Mouse (Mus musculus): ENCODE results near the gene Retsat. TPM values are rescaled to one million over a fixed set of nuclear protein-coding genes. Genes with fewer than 3 reads are reported as not detected.

Gene Retsat
- polyA plus RNA-seq, 1 experiment from 2014 or later, result 41.0 TPM

DNA sequence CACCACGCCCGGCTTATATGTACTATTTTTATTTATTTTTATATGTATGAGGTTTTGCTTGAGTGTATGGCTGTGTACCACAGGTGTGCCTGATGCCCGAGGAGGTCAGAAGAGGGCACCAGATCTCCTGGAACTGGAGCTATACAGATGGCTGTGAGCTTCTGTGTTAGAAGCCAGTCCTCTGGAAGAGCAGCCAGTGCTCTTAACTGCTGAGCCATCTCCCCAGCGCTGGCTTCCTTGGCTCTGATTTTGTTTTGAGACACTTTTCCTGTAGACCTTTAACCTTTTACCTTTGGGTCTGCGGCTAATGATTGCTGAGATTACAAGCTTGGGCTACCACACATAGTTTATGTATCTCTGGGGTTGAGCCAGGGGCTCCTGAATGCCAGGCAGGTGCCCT lies 30.8 kb upstream of the Retsat start:
- H3K9ac ChIP-seq (ENCODE audit: low read depth, low read length), result no peak overlapping the region
- no peak for ATAC-seq (replicated peaks; ENCODE audit: low FRiP score, low read depth)
- TF ChIP-seq CTCF (IDR thresholded peaks at IDR 0.05; ENCODE audit: low read depth), result no peak
- no peaks in the 10 kb centered on the region for H3K9me3 ChIP-seq (replicated peaks; ENCODE audit: low read length)
- no peak overlapping the region for H3K4me2 ChIP-seq (ENCODE audit: low read length)
- no peak for DNase-seq (ENCODE audit: low spot score)
- H3K27ac ChIP-seq, result no peak overlapping the region
- H3K4me3 ChIP-seq (replicated peaks; ENCODE audit: low read depth, low read length), result no peak overlapping the region
- H3K27me3 ChIP-seq (ENCODE audit: insufficient read depth, low read length), result no peaks in the 10 kb centered on the region
- H3K4me1 ChIP-seq (replicated peaks; ENCODE audit: insufficient read depth, low read length), result peaks cover 10% of the 10 kb centered on the region; the same call in 1 of the 2 replicates
- WGBS, result 81% methylated on average over 5 of the region's 5 CpGs
- H3K36me3 ChIP-seq (ENCODE audit: insufficient read depth, low read length), result no peaks in the 10 kb centered on the region

GRCm38 (mm10) chr6:72568736-72569135 lies 29.5 kb upstream of the Retsat start:
- no peaks in the 10 kb centered on the region for H3K36me3 ChIP-seq (ENCODE audit: insufficient read depth, low read length)

DNA sequence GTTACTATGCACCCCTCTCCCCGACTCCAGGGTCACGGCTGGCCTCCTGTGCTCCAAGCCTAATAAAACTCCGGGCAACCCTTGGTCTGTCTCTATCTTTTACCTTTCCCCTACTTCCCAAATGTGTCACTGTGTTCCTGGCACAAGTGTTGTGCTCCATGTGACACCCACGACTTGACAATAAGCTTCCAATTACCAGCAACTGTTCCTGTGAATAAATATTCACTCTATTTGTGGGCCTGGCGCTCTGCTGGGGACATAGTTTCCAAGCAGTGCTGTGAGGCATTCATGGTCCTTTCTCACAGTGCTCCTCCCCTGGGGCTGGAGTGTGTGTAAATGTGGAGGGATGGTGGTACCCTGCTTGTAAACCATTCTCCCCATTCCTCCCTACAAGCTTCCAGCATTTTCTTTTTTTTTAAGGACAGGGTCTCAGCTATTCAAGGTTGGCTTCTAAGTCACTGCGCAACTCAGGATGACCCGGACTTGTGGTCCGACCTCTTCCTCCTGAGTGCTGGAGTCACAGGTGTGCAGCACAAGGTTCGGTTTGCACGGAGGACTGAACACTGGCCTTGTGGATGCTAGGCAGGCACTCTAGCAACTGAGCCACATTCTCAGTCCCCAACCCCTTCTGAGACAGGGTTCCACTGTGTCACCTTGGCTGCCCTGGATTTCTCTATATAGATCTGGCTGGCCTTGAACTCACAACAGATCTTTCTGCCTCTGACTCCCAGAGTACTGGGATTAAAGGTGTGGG lies 27.5 kb upstream of the Retsat start:
- Histone ChIP-seq H3K4me2 (ENCODE audit: low read length) (no peak overlapping the region), H3K27me3 (ENCODE audit: insufficient read depth, low read length) (no peaks in the 10 kb centered on the region), H3K4me3 (replicated peaks; ENCODE audit: low read depth, low read length) (no peak overlapping the region), H3K4me1 (replicated peaks; ENCODE audit: insufficient read depth, low read length) (no peaks in the 10 kb centered on the region), H3K36me3 (ENCODE audit: insufficient read depth, low read length) (0 out of 2 replicates have a peak, but pooled peaks cover 7% of the 10 kb centered on the region), H3K27ac (no peak overlapping the region), H3K9ac (ENCODE audit: low read depth, low read length) (no peak overlapping the region), H3K9me3 (replicated peaks; ENCODE audit: low read length) (no peaks in the 10 kb centered on the region)
- no peak for DNase-seq (ENCODE audit: low spot score)
- no peak for TF ChIP-seq CTCF (IDR thresholded peaks at IDR 0.05; ENCODE audit: low read depth)
- no peak for ATAC-seq (replicated peaks; ENCODE audit: low FRiP score, low read depth)
- 79% methylated on average over 10 of the region's 10 CpGs for WGBS

More at GRCm38 (mm10) chr6:72568736-72569135, 29.5 kb upstream of the Retsat start:
- H3K9ac ChIP-seq (ENCODE audit: low read depth, low read length), result no peak overlapping the region
- no peak for TF ChIP-seq CTCF (IDR thresholded peaks at IDR 0.05; ENCODE audit: low read depth)
- ATAC-seq (replicated peaks; ENCODE audit: low FRiP score, low read depth), result no peak
- no peak overlapping the region for H3K4me2 ChIP-seq (ENCODE audit: low read length)
- no peak for DNase-seq (ENCODE audit: low spot score)
- no peaks in the 10 kb centered on the region for H3K27me3 ChIP-seq (ENCODE audit: insufficient read depth, low read length)
- H3K4me3 ChIP-seq (replicated peaks; ENCODE audit: low read depth, low read length), result no peak overlapping the region
- H3K4me1 ChIP-seq (replicated peaks; ENCODE audit: insufficient read depth, low read length), result 0 out of 2 replicates have a peak, but pooled peaks cover 4% of the 10 kb centered on the region
- WGBS, result 86% methylated on average over 10 of the region's 10 CpGs
- H3K9me3 ChIP-seq (replicated peaks; ENCODE audit: low read length), result no peaks in the 10 kb centered on the region
- H3K27ac ChIP-seq, result no peak overlapping the region

DNA sequence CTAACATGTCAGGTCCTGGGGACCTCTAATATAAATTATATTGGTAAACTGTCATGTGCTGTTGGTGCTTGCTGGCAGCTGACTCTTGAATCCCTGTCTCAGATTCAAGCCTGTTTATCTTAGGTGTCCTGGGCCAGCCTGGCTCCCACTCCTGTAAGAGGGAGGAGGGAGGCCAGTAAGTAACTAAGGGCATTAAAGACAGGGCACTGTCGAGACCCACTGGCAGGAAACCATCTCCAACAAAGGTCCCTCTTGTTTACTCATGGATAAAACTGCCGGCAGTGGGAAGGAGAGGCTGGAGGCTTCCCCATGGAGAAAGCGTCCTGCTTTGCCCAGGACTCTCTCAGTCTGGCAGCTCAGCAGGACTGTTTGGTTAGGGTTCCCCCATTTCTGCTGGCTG lies 26.4 kb upstream of the Retsat start:
- TF ChIP-seq CTCF (IDR thresholded peaks at IDR 0.05; ENCODE audit: low read depth), result no peak
- no peak for ATAC-seq (replicated peaks; ENCODE audit: low FRiP score, low read depth)
- WGBS, result 45% methylated on average over 3 of the region's 3 CpGs

GRCm38 (mm10) chr6:72576041-72576440 lies 22.2 kb upstream of the Retsat start:
- H3K36me3 ChIP-seq (ENCODE audit: insufficient read depth, low read length), result peaks cover 14% of the 10 kb centered on the region
- ATAC-seq (replicated peaks; ENCODE audit: low FRiP score, low read depth) (no peak), DNase-seq (ENCODE audit: low spot score) (no peak)
- H3K4me3 ChIP-seq (replicated peaks; ENCODE audit: low read depth, low read length), result no peak overlapping the region
- H3K27me3 ChIP-seq (ENCODE audit: insufficient read depth, low read length), result no peaks in the 10 kb centered on the region
- WGBS, result 91% methylated on average over 3 of the region's 3 CpGs
- H3K4me2 ChIP-seq (ENCODE audit: low read length), result no peak overlapping the region
- no peak overlapping the region for H3K9ac ChIP-seq (ENCODE audit: low read depth, low read length)
- H3K9me3 ChIP-seq (replicated peaks; ENCODE audit: low read length), result no peaks in the 10 kb centered on the region
- no peak overlapping the region for H3K27ac ChIP-seq
- H3K4me1 ChIP-seq (replicated peaks; ENCODE audit: insufficient read depth, low read length), result no peaks in the 10 kb centered on the region
- TF ChIP-seq CTCF (IDR thresholded peaks at IDR 0.05; ENCODE audit: low read depth), result no peak

More for the DNA sequence above, 26.4 kb upstream of the Retsat start:
- H3K4me1 ChIP-seq (replicated peaks; ENCODE audit: insufficient read depth, low read length), result no peaks in the 10 kb centered on the region
- no peaks in the 10 kb centered on the region for H3K27me3 ChIP-seq (ENCODE audit: insufficient read depth, low read length)
- H3K9me3 ChIP-seq (replicated peaks; ENCODE audit: low read length), result no peaks in the 10 kb centered on the region
- H3K36me3 ChIP-seq (ENCODE audit: insufficient read depth, low read length), result peaks cover 7% of the 10 kb centered on the region; the same call in 1 of the 2 replicates
- H3K4me3 ChIP-seq (replicated peaks; ENCODE audit: low read depth, low read length), result no peak overlapping the region
- no peak overlapping the region for H3K4me2 ChIP-seq (ENCODE audit: low read length)
- H3K9ac ChIP-seq (ENCODE audit: low read depth, low read length), result no peak overlapping the region
- no peak for DNase-seq (ENCODE audit: low spot score)
- no peak overlapping the region for H3K27ac ChIP-seq

- Histone ChIP-seq H3K9ac (ENCODE audit: low read depth, low read length) (no peak overlapping the region), H3K9me3 (replicated peaks; ENCODE audit: low read length) (no peaks in the 10 kb centered on the region), H3K27me3 (ENCODE audit: insufficient read depth, low read length) (no peaks in the 10 kb centered on the region), H3K36me3 (ENCODE audit: insufficient read depth, low read length) (peaks cover 10% of the 10 kb centered on the region; the same call in 1 of the 2 replicates), H3K4me3 (replicated peaks; ENCODE audit: low read depth, low read length) (no peak overlapping the region), H3K4me1 (replicated peaks; ENCODE audit: insufficient read depth, low read length) (no peaks in the 10 kb centered on the region), H3K4me2 (ENCODE audit: low read length) (no peak overlapping the region), H3K27ac (no peak overlapping the region)
- ATAC-seq (replicated peaks; ENCODE audit: low FRiP score, low read depth) (no peak), DNase-seq (ENCODE audit: low spot score) (no peak)
- TF ChIP-seq CTCF (IDR thresholded peaks at IDR 0.05; ENCODE audit: low read depth), result no peak
- WGBS, result 76% methylated on average over 11 of the region's 11 CpGs
Observed at GRCm38 (mm10) chr6:72581625-72582382, 16.5 kb upstream of the Retsat start.
